Mouse (Mus musculus) heart, postnatal 10 days (tissue): Measurements from ENCODE around the gene Prex1. TPM values are rescaled to one million over a fixed set of nuclear protein-coding genes. Genes with fewer than 3 reads are reported as not detected.

ENCODE experiments used
- DNase-seq, 2 experiments: peaks; one replicate each; pipeline ENCODE4 v3.0.0; 2021
- intact Hi-C: fragments of 180-260 bp; cut with DNase I; formaldehyde crosslinking; loops from one replicate; pipeline ENCODE4 v1.15.1; 2025
- total RNA-seq, 2 experiments: library from RNA; stranded (reverse); gene quantifications; 2 replicates each; pipeline ENCODE4 v1.2.3; 2021

Gene Prex1
- total RNA-seq, 2 experiments from 2014 or later, result 12.1 to 17.7 TPM

- no peak for DNase-seq
- intact Hi-C loops, result no loop called here
These were observed 14.2 kb upstream of the Prex1 start for GRCm38 (mm10) chr2:166727790-166728189.

- DNase-seq, result no peak
- intact Hi-C loops, result no loop called here
These were observed 13.3 kb upstream of the Prex1 start for GRCm38 (mm10) chr2:166726891-166727290.

- intact Hi-C loops, result no loop called here
- no peak for DNase-seq
These were observed 6.8 kb upstream of the Prex1 start for GRCm38 (mm10) chr2:166720416-166720815.

- DNase-seq, result no peak
- intact Hi-C loops, result no loop called here
These were observed 6.3 kb upstream of the Prex1 start for GRCm38 (mm10) chr2:166719930-166720305.

GRCm38 (mm10) chr2:166719301-166719929, 5.8 kb upstream of the Prex1 start:
- intact Hi-C loops, result no loop called here
- no peak for DNase-seq

- intact Hi-C loops, result no loop called here
- no peak for DNase-seq
These were observed 2.4 kb upstream of the Prex1 start for GRCm38 (mm10) chr2:166716067-166716466.

GRCm38 (mm10) chr2:166714427-166714699, 731 bp upstream of the Prex1 start:
- intact Hi-C loops, result loop anchor here (5.0 kb wide), 3 partner anchors 42 to 122 kb away; no protein-coding TSS in a partner anchor
- DNase-seq, result no peak

GRCm38 (mm10) chr2:166712801-166713689, 587 bp downstream of the Prex1 start:
- DNase-seq, result peak; percentile 35 to 63
- intact Hi-C loops, result loop anchor here (1.0 to 5.0 kb wide), 5 partner anchors 41 to 121 kb away; no protein-coding TSS in a partner anchor

- DNase-seq, result peak in 1 of 2 experiments; percentile 28
- intact Hi-C loops, result loop anchor here (2.0 to 5.0 kb wide), 4 partner anchors 40 to 120 kb away; no protein-coding TSS in a partner anchor
These were observed 1.3 kb downstream of the Prex1 start for GRCm38 (mm10) chr2:166712310-166712709.

- intact Hi-C loops, result loop anchor here (2.0 to 5.0 kb wide), 4 partner anchors 39 to 119 kb away; no protein-coding TSS in a partner anchor
These were observed 1.9 kb downstream of the Prex1 start for GRCm38 (mm10) chr2:166711681-166712132.

GRCm38 (mm10) chr2:166709883-166710282, 3.7 kb downstream of the Prex1 start:
- DNase-seq, result no peak
- intact Hi-C loops, result loop anchor here (5.0 kb wide), 3 partner anchors 38 to 118 kb away; no protein-coding TSS in a partner anchor

More at GRCm38 (mm10) chr2:166711681-166712132, 1.9 kb downstream of the Prex1 start:
- DNase-seq, result no peak

- DNase-seq, result no peak
- intact Hi-C loops, result no loop called here
These were observed 5.3 kb downstream of the Prex1 start for GRCm38 (mm10) chr2:166708304-166708703.

GRCm38 (mm10) chr2:166706526-166706925, 7.1 kb downstream of the Prex1 start:
- no peak for DNase-seq
- intact Hi-C loops, result no loop called here

- intact Hi-C loops, result loop anchor here (2.0 kb wide), 1 partner anchor 17 kb away; no protein-coding TSS in a partner anchor
These were observed 10.1 kb downstream of the Prex1 start for GRCm38 (mm10) chr2:166703491-166703890.

GRCm38 (mm10) chr2:166702113-166702445, 11.6 kb downstream of the Prex1 start:
- intact Hi-C loops, result loop anchor here (2.0 kb wide), 1 partner anchor 15 kb away; no protein-coding TSS in a partner anchor

More at GRCm38 (mm10) chr2:166703491-166703890, 10.1 kb downstream of the Prex1 start:
- DNase-seq, result no peak

GRCm38 (mm10) chr2:166701248-166702112, 12.2 kb downstream of the Prex1 start:
- intact Hi-C loops, result loop anchor here (2.0 kb wide), 1 partner anchor 15 kb away; no protein-coding TSS in a partner anchor
- no peak for DNase-seq

More at GRCm38 (mm10) chr2:166702113-166702445, 11.6 kb downstream of the Prex1 start:
- no peak for DNase-seq

GRCm38 (mm10) chr2:166700732-166701131, 12.9 kb downstream of the Prex1 start:
- intact Hi-C loops, result no loop called here

GRCm38 (mm10) chr2:166700116-166700515, 13.5 kb downstream of the Prex1 start:
- intact Hi-C loops, result no loop called here

More at GRCm38 (mm10) chr2:166700732-166701131, 12.9 kb downstream of the Prex1 start:
- no peak for DNase-seq

GRCm38 (mm10) chr2:166699552-166699951, 14.1 kb downstream of the Prex1 start:
- intact Hi-C loops, result no loop called here
- DNase-seq, result no peak

More at GRCm38 (mm10) chr2:166700116-166700515, 13.5 kb downstream of the Prex1 start:
- no peak for DNase-seq

GRCm38 (mm10) chr2:166694616-166695015, 19.0 kb downstream of the Prex1 start:
- intact Hi-C loops, result no loop called here
- DNase-seq, result no peak
